Mouse (Mus musculus) left cerebral cortex, postnatal 25 days (tissue): ENCODE measurements around the gene Trim8. TPM values are rescaled to one million over a fixed set of nuclear protein-coding genes. Genes with fewer than 3 reads are reported as not detected.
A peak's percentile ranks its signal among the peaks of the same experiment; 100 is the strongest.

Experiments used
- DNase-seq, 2 experiments: peaks; one replicate each; pipeline ENCODE4 v3.0.0; 2022; ENCODE audit warnings: low spot score in 2 of 2, mixed read lengths in 1 of 2
- intact Hi-C: fragments of 180-260 bp; cut with DNase I; formaldehyde crosslinking; loops from one replicate; pipeline ENCODE4 v1.15.1; 2025
- total RNA-seq, 2 experiments: library from RNA; stranded (reverse); gene quantifications; 2 replicates each; pipeline ENCODE4 v1.2.3; 2021

The Trim8 gene
- 100 to 1,000 TPM; 114 to 116 TPM for total RNA-seq

- peak; percentile 76 to 87 for DNase-seq
- intact Hi-C loops = loop anchor here (1.0 to 5.0 kb wide), 5 partner anchors 22 to 174 kb away; partner anchors contain the start of genes Arl3, Fbxl15, Psd and Sfxn2
Observed at GRCm38 (mm10) chr19:46501401-46502068, at the start of gene Trim8. Gene Trim8, plus strand, starts transcription at chr19:46501702.

GRCm38 (mm10) chr19:46452052-46452827 lies 49.3 kb upstream of the Trim8 start:
- intact Hi-C loops = no loop called here
- peak; percentile 60 to 68 for DNase-seq

DNA sequence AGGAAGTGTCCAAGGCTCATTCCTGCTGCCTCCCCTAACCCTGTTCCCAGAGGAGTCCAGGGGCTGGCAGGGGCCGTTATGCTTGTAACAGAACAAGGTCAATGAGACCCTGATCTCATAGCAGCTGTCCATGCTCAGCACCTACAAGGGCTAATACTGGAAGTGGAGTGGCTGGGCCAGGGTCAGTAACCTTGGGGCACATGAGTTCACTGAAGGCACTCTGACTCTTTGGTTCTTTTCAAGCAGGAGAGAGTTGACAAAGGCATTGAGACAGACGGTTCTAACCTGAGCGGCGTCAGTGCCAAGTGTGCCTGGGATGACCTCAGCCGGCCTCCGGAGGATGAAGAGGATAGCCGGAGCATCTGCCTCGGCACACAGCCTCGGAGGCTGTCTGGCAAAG lies 48.6 kb upstream of the Trim8 start:
- intact Hi-C loops = no loop called here
- DNase-seq = no peak

- intact Hi-C loops = loop anchor here (2.0 kb wide), 1 partner anchor 48 kb away; no protein-coding TSS in a partner anchor
- DNase-seq = no peak
Observed at GRCm38 (mm10) chr19:46454126-46454880, 47.2 kb upstream of the Trim8 start.

GRCm38 (mm10) chr19:46455032-46455431 lies 46.5 kb upstream of the Trim8 start:
- intact Hi-C loops = loop anchor here (2.0 kb wide), 1 partner anchor 48 kb away; no protein-coding TSS in a partner anchor
- no peak for DNase-seq

DNA sequence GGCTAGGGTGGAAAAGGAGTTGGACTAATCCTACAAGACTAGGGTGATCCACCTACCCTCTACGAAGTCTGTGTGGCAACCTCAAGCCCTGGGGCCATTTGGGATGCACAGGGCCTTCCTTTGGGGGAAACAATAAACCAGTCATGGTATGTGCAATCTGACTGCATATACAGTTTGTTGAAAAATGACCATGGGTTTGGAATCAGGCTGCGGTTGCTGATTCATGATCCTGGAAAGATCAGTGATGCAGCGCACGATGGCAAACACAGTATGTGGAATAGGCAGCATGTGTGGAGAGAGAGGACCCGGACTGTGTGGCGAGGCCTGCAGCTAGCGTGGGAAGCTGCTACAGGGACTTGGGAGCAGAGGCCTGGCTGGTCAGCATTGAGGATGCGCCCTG lies 45.9 kb upstream of the Trim8 start:
- intact Hi-C loops = loop anchor here (2.0 kb wide), 1 partner anchor 47 kb away; no protein-coding TSS in a partner anchor
- DNase-seq = no peak

DNA sequence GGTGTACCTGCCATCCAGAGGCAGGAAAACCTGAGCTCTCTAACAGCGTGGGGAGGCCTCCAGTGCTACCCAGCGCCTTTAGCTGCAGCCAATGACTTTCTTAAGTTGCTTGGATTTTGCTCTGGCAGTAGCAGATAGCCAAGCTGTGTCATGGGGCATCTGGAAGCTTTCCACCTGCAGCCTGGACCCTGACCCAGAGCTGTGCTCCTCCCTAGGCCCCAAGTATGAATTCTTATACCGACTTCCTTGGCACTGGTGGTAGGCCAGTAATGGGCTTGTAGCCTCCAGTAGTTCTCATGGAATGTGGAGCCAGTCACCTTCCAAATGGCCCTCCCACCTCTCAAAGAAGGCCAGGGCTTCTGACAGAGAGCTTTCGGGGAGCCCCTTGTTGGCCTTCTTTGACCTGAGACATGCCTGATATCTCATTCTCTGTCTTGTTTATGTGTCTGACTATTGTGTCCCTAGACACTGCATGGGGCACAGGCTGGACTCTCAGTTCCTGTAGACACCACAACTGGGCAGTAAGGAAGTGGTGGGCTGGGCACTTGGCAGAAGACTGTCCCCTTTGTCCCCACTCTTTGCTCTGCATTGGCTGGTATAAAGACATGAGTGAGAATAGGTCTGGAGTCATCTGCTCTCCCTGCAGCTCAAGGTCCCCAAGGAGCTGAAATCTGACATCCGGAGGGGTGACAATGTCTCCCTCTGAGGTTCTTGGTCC lies 45.3 kb upstream of the Trim8 start:
- intact Hi-C loops = no loop called here
- peak in 1 of 2 experiments; percentile 38 for DNase-seq

- intact Hi-C loops = no loop called here
- DNase-seq = no peak
Observed at GRCm38 (mm10) chr19:46457798-46458197, 43.7 kb upstream of the Trim8 start.

DNA sequence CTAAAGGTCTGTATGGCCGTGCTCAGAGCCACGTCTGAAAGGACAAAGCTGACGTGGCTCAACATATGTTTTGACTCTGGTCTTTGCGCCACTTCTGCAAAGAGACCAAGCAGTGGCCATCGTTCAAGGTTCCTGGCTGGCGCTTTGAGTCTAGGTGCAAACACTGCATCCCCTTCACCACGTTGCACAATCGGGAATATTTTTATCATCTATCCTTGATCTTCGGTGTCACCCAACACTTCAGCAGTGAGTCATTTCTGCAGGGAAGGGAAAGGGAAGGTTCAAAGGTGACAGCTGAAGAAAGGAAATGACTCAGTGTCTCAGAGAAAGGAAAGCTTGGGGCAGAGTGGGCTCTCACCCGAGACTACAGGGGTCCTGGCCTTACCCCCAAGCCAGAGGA lies 42.2 kb upstream of the Trim8 start:
- DNase-seq = no peak
- intact Hi-C loops = no loop called here

GRCm38 (mm10) chr19:46459889-46460288 lies 41.6 kb upstream of the Trim8 start:
- intact Hi-C loops = no loop called here
- no peak for DNase-seq

- DNase-seq = no peak
- intact Hi-C loops = no loop called here
Observed at GRCm38 (mm10) chr19:46462574-46462973, 38.9 kb upstream of the Trim8 start.

- no peak for DNase-seq
- intact Hi-C loops = no loop called here
Observed at GRCm38 (mm10) chr19:46463446-46463845, 38.1 kb upstream of the Trim8 start.

DNA sequence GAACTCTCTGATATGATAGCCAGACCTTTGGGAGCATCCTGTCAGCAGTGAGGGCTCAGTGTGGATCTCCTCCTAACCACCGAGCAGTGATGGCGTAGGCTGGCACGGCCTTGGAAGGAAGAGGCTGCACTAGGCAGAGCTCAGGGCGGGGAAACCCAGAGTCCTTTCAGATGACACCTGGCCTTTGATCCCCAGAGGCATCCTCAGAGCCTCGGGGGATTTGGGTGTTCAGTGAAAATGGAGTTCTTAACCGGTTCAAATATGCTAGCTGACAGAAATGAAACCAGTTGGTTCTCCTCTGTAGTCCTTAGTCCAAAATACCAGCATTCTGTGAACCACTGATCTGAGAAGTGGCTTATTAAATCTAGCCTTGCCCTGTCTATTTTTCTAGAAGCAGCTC lies 35.3 kb upstream of the Trim8 start:
- no peak for DNase-seq
- intact Hi-C loops = no loop called here

- DNase-seq = no peak
- intact Hi-C loops = no loop called here
Observed at GRCm38 (mm10) chr19:46467051-46467503, 34.4 kb upstream of the Trim8 start.

DNA sequence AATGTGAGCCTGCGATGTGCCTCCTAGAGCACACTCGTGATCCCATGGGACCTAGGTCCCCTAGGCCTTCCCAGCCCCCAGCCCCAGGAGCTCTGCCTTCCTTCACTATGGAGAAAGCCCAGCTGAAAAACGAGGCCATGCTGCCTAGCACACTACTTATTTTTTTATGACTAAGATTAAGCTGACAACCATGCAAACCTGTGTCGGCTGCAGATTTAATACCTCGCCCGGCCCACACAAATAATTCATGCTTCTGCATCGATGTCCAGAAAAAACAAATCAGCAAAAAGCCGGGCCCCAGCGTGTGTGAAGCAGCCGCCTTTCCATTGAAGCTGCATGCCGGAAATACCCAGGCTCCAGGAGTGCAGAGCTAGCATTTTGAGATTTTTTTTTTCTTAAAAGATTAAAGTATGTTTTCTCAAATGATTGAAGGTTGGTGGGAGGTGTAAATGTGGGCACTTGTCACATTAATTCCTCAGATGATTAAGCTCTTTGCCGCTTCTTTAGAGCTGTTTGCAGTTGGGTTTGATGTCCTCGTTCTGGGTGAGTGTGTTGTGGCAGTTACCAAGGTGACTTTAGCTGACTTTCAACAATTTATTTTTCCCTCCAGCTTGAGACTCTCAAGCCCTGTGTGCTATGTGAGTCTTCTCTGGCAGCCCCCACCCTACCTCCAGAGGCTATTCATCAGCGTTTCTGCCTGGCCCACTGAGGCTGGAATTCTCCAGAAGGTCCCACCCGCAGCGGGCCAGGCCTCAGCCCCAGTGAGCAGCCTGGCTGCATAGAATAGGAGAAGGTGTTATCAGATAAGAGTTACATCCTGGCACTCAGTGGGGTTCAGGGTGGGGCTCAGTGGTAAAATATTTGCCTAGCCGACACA lies 30.9 kb upstream of the Trim8 start:
- no peak for DNase-seq

GRCm38 (mm10) chr19:46471324-46472093 lies 30.0 kb upstream of the Trim8 start:
- no peak for DNase-seq
- intact Hi-C loops = no loop called here

More for the DNA sequence above, 30.9 kb upstream of the Trim8 start:
- intact Hi-C loops = no loop called here

- intact Hi-C loops = no loop called here
Observed at GRCm38 (mm10) chr19:46477432-46477845, 24.1 kb upstream of the Trim8 start.

DNA sequence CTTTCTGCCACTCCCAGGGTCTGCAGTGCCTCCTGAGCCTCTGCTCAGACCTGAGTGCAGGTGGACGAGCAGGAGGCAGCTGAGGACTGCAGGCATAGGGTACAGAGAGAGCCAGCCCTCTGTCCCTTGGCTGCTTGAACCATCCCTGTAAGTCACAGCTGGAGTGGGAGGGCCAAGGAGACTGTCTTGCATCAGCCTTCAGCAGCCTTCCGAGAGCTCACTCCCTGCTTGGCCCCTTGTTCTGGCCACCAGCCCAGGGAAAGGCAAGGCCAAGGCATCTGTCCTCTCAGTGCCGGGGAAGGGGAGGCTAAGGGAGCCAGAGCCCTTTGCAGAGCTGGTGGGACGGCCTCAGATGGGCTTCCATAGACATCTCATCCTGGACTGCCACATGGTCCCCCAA lies 23.3 kb upstream of the Trim8 start:
- no peak for DNase-seq
- intact Hi-C loops = no loop called here

More at GRCm38 (mm10) chr19:46477432-46477845, 24.1 kb upstream of the Trim8 start:
- peak in 1 of 2 experiments; percentile 48 for DNase-seq
